Mouse (Mus musculus): ENCODE results near the gene Rrp1.

- TF ChIP-seq JUND (IDR thresholded peaks at IDR 0.05; ENCODE audit: low read depth, low read length) = no peak
- no peak for TF ChIP-seq CTCF (IDR thresholded peaks at IDR 0.05 in 2 of 3, conservative IDR thresholded peaks at IDR 0.05 in 1 of 3; ENCODE audit: control insufficient read depth in 1 of 3, insufficient read depth in 1 of 3, low read depth in 2 of 3, low read length in 3 of 3, poor library complexity in 1 of 3, severe bottlenecking in 1 of 3)
- no peak for TF ChIP-seq RCOR1 (IDR thresholded peaks at IDR 0.05; ENCODE audit: low read depth, low read length)
- no peak for TF ChIP-seq ZC3H11A (IDR thresholded peaks at IDR 0.05; ENCODE audit: low read depth, low read length)
- no peak for TF ChIP-seq POLR2A (IDR thresholded peaks at IDR 0.05; ENCODE audit: control insufficient read depth in 1 of 2, insufficient read depth in 1 of 2, low read depth in 1 of 2, low read length in 2 of 2, poor library complexity in 1 of 2)
- TF ChIP-seq SMC3 (IDR thresholded peaks at IDR 0.05; ENCODE audit: low read depth, low read length) = no peak
- TF ChIP-seq UBTF (IDR thresholded peaks at IDR 0.05; ENCODE audit: borderline replicate concordance, insufficient read depth, low read depth, low read length) = no peak
- TF ChIP-seq TBP (IDR thresholded peaks at IDR 0.05; ENCODE audit: low read depth, low read length) = no peak
- TF ChIP-seq CHD1 (IDR thresholded peaks at IDR 0.05; ENCODE audit: low read depth, low read length) = no peak
Observed at GRCm38 (mm10) chr10:78439990-78440389, 27.1 kb upstream of the Rrp1 start.
